Mouse (Mus musculus) thymus, adult 2 months (tissue): ENCODE measurements around the gene Taf6. TPM values are rescaled to one million over a fixed set of nuclear protein-coding genes. Genes with fewer than 3 reads are reported as not detected.
A peak's percentile ranks its signal among the peaks of the same experiment; 100 is the strongest.

ENCODE experiments used
- DNase-seq: peaks from one replicate; pipeline ENCODE4 v3.0.0; 2021
- H3K27ac ChIP-seq: fragments of 200-500 bp; 2 replicates; pipeline ENCODE4 v1.5.1; 2012; ENCODE audit warnings: low read length, control low read depth; ENCODE audit not compliant: control insufficient read depth, insufficient read depth
- H3K27me3 ChIP-seq: fragments of 200-500 bp; 2 replicates; pipeline ENCODE4 v1.6.1; 2012; ENCODE audit warnings: mild to moderate bottlenecking, low read length, moderate library complexity, mixed read lengths; ENCODE audit not compliant: control insufficient read depth, insufficient read depth
- H3K36me3 ChIP-seq: fragments of 200-500 bp; 2 replicates; pipeline ENCODE4 v1.6.1; 2012; ENCODE audit warnings: mild to moderate bottlenecking, low read length, moderate library complexity; ENCODE audit not compliant: control insufficient read depth, insufficient read depth
- H3K4me1 ChIP-seq: fragments of 200-500 bp; replicated peaks from 2 replicates; pipeline ENCODE4 v1.6.1; 2012; ENCODE audit warnings: low read length; ENCODE audit not compliant: control insufficient read depth, insufficient read depth
- H3K4me3 ChIP-seq: fragments of 200-500 bp; 2 replicates; pipeline ENCODE4 v1.5.1; 2012; ENCODE audit warnings: mild to moderate bottlenecking, low read length, control low read depth, moderate library complexity; ENCODE audit not compliant: control insufficient read depth, insufficient read depth
- CTCF ChIP-seq: fragments of 200-500 bp; IDR thresholded peaks from 2 replicates; pipeline ENCODE4 v1.5.1; 2012; ENCODE audit warnings: mild to moderate bottlenecking, control low read depth, low read length, moderate library complexity, borderline replicate concordance; ENCODE audit not compliant: control insufficient read depth, poor library complexity, insufficient read depth; ENCODE audit errors: extremely low read depth
- POLR2A ChIP-seq: fragments of 200-500 bp; IDR thresholded peaks from 2 replicates; pipeline ENCODE4 v1.6.1; 2012; ENCODE audit warnings: mild to moderate bottlenecking, low read length, control low read depth, moderate library complexity; ENCODE audit not compliant: control insufficient read depth, poor library complexity, insufficient read depth; ENCODE audit errors: extremely low read depth
- WGBS: fragments of 180-500 bp; shearing (Covaris S2); methylation state at CpG from one replicate; pipeline ENCODE4 v1.1.7; 2018; 5-methylcytosine and 5-hydroxymethylcytosine counted together
- polyA plus RNA-seq: library from polyadenylated mRNA; depleted of rRNA; stranded (reverse); fragments of >200 nt; gene quantifications from 2 replicates; pipeline ENCODE4 v1.2.3, GENCODE M21; 2012

Taf6 gene
- polyA plus RNA-seq, 1 experiment: 106 TPM

- Histone ChIP-seq H3K27ac (peak within 1 kb of the TSS; percentile 1; the same call in 1 of the 2 replicates), H3K4me1 (peaks cover 4% of the 10 kb centered on the region), H3K27me3 (no peaks in the 10 kb centered on the region), H3K36me3 (peaks cover 32% of the 10 kb centered on the region), H3K4me3 (peak within 1 kb of the TSS; percentile 88)
- TF ChIP-seq CTCF: 0 out of 2 replicates have a peak, but pooled peaks have one; percentile 33
- peak; percentile 79 for TF ChIP-seq POLR2A
- DNase-seq: peak; percentile 97
- WGBS: 1% methylated on average over 42 of the region's 42 CpGs
Observed at GRCm38 (mm10) chr5:138160842-138161665, 26.2 kb downstream of the Taf6 start, which contains the start of gene Cops6. TSS of gene Cops6 (plus strand) at chr5:138161071.

DNA sequence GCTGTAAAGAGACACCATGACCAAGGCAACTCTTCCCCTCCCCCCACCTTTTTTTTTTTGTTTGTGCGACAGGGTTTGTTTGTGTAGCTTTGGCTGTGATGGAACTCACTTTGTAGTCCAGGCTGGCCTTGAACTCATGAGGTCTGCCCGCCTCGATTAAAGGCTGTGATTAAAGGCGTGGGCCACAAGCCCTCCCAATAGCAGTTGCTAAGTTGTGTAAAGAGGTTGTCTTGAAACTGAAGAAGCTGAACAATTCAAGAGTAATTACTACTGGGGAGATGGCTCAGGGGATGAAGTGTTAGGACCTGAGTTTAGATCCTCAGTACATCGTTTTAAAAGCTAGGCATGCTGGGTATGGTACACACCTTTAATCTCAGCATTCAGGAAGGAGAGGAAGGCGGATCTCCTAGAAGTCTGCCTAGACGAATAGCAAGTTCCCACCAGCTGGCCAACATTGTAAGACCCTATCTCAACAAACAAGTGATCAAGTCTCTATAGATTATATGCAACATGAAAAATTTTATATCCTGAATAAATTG is 27.0 kb downstream of the Taf6 start:
- no peak for TF ChIP-seq POLR2A
- TF ChIP-seq CTCF: no peak
- Histone ChIP-seq H3K27ac (no peak overlapping the region), H3K27me3 (no peaks in the 10 kb centered on the region), H3K4me1 (peaks cover 4% of the 10 kb centered on the region), H3K36me3 (peaks cover 24% of the 10 kb centered on the region), H3K4me3 (no peak overlapping the region)
- WGBS: 64% methylated on average over 7 of the region's 7 CpGs
- DNase-seq: no peak

DNA sequence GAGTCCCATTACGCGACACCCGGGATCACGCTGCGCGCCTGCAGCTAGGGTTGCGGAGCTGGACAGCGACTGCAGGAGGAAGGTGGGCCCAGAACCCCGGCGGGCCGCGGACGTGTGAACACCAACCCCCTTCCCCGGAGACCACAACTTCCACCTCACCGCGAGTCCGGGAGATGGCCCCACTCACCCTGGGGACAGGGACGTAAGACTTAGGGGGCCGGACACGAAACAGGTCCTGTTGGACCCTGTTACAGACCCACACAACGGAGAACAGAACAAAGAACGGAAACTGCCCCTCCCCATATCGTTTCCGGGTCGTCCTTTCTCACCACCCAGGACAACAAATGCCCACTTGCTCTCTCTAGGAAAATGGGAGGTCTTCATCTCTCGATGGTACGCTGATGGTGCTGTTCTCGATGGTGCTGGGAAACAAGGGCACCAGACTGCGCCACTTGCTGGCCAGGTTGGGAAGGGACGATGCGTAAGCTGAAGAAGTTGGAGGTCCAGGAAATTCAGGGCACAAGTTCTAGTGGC is 31.7 kb downstream of the Taf6 start, which contains the start of gene Zfp113:
TSS of gene Zfp113 (minus strand) at position 302 of the 534 bp plus-strand sequence.
- Histone ChIP-seq H3K4me3 (peak within 1 kb of the TSS; percentile 85), H3K27me3 (no peaks in the 10 kb centered on the region), H3K27ac (peak within 1 kb of the TSS; percentile 33), H3K36me3 (peaks cover 13% of the 10 kb centered on the region), H3K4me1 (no peaks in the 10 kb centered on the region; the same call in 1 of the 2 replicates)
- under 1% methylated on average over 31 of the region's 31 CpGs for WGBS
- TF ChIP-seq POLR2A: no peak
- TF ChIP-seq CTCF: peak; percentile 75; the same call in 1 of the 2 replicates
- peak; percentile 91 for DNase-seq

- Histone ChIP-seq H3K27me3 (no peaks in the 10 kb centered on the region), H3K36me3 (peaks cover 17% of the 10 kb centered on the region), H3K4me3 (no peak overlapping the region), H3K4me1 (no peaks in the 10 kb centered on the region; the same call in 1 of the 2 replicates), H3K27ac (no peak overlapping the region)
- DNase-seq: no peak
- TF ChIP-seq CTCF (no peak), POLR2A (no peak)
- WGBS: 90% methylated on average over 3 of the region's 3 CpGs
Observed at GRCm38 (mm10) chr5:138154390-138154789, 32.9 kb downstream of the Taf6 start.

GRCm38 (mm10) chr5:138138585-138138984 is 48.7 kb downstream of the Taf6 start:
- Histone ChIP-seq H3K4me3 (no peak overlapping the region), H3K27me3 (no peaks in the 10 kb centered on the region), H3K27ac (no peak overlapping the region), H3K36me3 (peaks cover 16% of the 10 kb centered on the region), H3K4me1 (no peaks in the 10 kb centered on the region)
- 30% methylated on average over 4 of the region's 4 CpGs for whole genome bisulfite sequencing
- no peak for DNase-seq
- TF ChIP-seq CTCF: no peak

DNA sequence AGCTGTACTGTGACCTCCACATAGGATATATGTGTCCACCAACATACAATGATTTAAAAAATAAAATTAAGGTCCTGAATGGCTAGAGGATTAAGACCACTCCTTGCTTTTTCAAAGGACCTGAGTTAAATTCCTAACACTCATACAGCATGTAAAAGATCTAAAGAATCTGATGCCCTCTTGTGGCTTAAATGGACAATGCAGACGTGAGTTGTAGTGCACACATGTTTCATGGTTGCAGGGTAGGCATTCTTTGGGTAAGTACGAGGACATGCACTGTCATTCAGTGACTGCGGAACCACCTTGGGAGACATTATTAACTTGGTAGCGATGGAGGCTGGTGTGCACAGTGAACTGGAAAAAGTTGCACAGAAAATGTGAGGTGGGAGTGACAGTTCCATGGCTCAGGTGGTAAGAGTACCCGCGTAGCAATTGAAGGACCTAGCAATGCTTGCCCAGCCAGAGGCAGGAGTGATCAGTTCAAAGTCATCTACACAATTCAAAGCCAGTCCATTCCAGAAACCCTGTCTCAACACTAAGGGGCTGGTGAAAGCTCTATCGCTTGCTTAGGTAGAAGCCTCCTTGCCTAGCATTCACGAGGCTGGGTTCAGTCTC is 49.2 kb downstream of the Taf6 start:
- Histone ChIP-seq H3K27me3 (no peaks in the 10 kb centered on the region), H3K4me1 (no peaks in the 10 kb centered on the region), H3K4me3 (no peak overlapping the region), H3K27ac (no peak overlapping the region), H3K36me3 (peaks cover 19% of the 10 kb centered on the region)
- DNase-seq: peak; percentile 53
- WGBS: 44% methylated on average over 8 of the region's 8 CpGs
- TF ChIP-seq POLR2A (no peak), CTCF (no peak)
